ENCODE assay signal across 21 mouse cellular contexts in genomic region chr3:138649699-138650098, GRCm38 (mm10).
A peak's percentile ranks its signal among the peaks of the same experiment; 100 is the strongest.
DNase-seq lines count a peak whose midpoint lies in the region; ATAC-seq lines count a peak whose summit lies in the region.
"Had no signal": no experiment of that assay in that cellular context is flagged by ENCODE, and none has a peak within 500 bp of the region (broad histone marks: within the 10 kb centered on the region; RNA-seq: fewer than 3 reads in every experiment).

No protein-coding gene starts in this region.

- H3K27ac ChIP-seq in embryonic facial prominence, embryonic 10.5 days (replicated peaks) = no peak overlapping the region
- H3K27ac ChIP-seq: embryonic facial prominence, embryonic 12.5 days; embryonic facial prominence, embryonic 15.5 days; forebrain, embryonic 15.5 days; heart, embryonic 13.5 days; hindbrain, embryonic 12.5 days; hindbrain, embryonic 15.5 days had no signal

- 0 out of 2 replicates have a peak, but pooled peaks cover 12% of the 10 kb centered on the region for H3K27me3 ChIP-seq in embryonic facial prominence, embryonic 10.5 days (replicated peaks; ENCODE audit: low read depth, poor library complexity, severe bottlenecking)
- H3K27me3 ChIP-seq: embryonic facial prominence, embryonic 12.5 days; embryonic facial prominence, embryonic 15.5 days; forebrain, embryonic 15.5 days; heart, embryonic 13.5 days; hindbrain, embryonic 12.5 days; hindbrain, embryonic 15.5 days had no signal

- peak; percentile 35 for DNase-seq in thymus, postnatal 14 days
- no peak for DNase-seq in thymus, postnatal 4 days
- no peak for DNase-seq in c-Kit-positive CD71-positive TER-119-positive erythroid progenitor cells, embryonic 14.5 days (ENCODE audit: low spot score)
- no peak for DNase-seq in embryonic facial prominence, embryonic 10.5 days (ENCODE audit: low spot score)
- DNase-seq: adrenal gland, adult 8-10 months; adrenal gland, postnatal 25 days; cerebellum, adult 18-20 months; cerebellum, adult 9-10 months; cerebellum, postnatal 14 days; gastrocnemius, postnatal 25 days; heart, adult 18-20 months had no signal

- peaks cover 10% of the 10 kb centered on the region for H3K4me1 ChIP-seq in embryonic facial prominence, embryonic 10.5 days

- 88% methylated on average over 6 of the region's 6 CpGs for WGBS in embryonic facial prominence, embryonic 10.5 days

- ATAC-seq in CD4-positive, CD25-positive, alpha-beta regulatory T cell, adult 4 months = peak; percentile 65
- peak; percentile 54 for ATAC-seq in inflammation-experienced regulatory T-cells, adult 6 months
- ATAC-seq: activated CD4-positive, CD25-positive, alpha-beta regulatory T cell, adult 4 months; forebrain, embryonic 15.5 days; intestine, embryonic 16.5 days had no signal

- no peak overlapping the region for H3K4me3 ChIP-seq in embryonic facial prominence, embryonic 10.5 days
- H3K4me3 ChIP-seq: embryonic facial prominence, embryonic 12.5 days; embryonic facial prominence, embryonic 15.5 days; forebrain, embryonic 15.5 days; heart, embryonic 13.5 days; hindbrain, embryonic 12.5 days; hindbrain, embryonic 15.5 days had no signal

- H3K36me3 ChIP-seq in embryonic facial prominence, embryonic 10.5 days (replicated peaks) = no peaks in the 10 kb centered on the region
- H3K36me3 ChIP-seq: embryonic facial prominence, embryonic 12.5 days; embryonic facial prominence, embryonic 15.5 days; forebrain, embryonic 15.5 days; heart, embryonic 13.5 days; hindbrain, embryonic 12.5 days; hindbrain, embryonic 15.5 days had no signal

- H3K9me3 ChIP-seq in embryonic facial prominence, embryonic 10.5 days = no peaks in the 10 kb centered on the region; the same call in 1 of the 2 replicates
- H3K9me3 ChIP-seq: embryonic facial prominence, embryonic 15.5 days; forebrain, embryonic 15.5 days; heart, embryonic 13.5 days; hindbrain, embryonic 15.5 days had no signal
